Mouse (Mus musculus): ENCODE measurements around the gene Dedd2. TPM values are rescaled to one million over a fixed set of nuclear protein-coding genes. Genes with fewer than 3 reads are reported as not detected.

Dedd2 gene
- polyA plus RNA-seq, 1 experiment from 2014 or later = 7.3 TPM

GRCm38 (mm10) chr7:25214172-25214571 lies 6.2 kb downstream of the Dedd2 start:
- 96% methylated on average over 2 of the region's 2 CpGs for WGBS
- no peaks in the 10 kb centered on the region for H3K9me3 ChIP-seq (ENCODE audit: control insufficient read depth, low read length)
- ATAC-seq (ENCODE audit: low FRiP score) = no peak

GRCm38 (mm10) chr7:25213099-25213498 lies 7.3 kb downstream of the Dedd2 start:
- no peak overlapping the region for H3K9ac ChIP-seq (ENCODE audit: low read depth, low read length)
- no peak for ATAC-seq (ENCODE audit: low FRiP score)
- H3K4me2 ChIP-seq (replicated peaks; ENCODE audit: low read depth, low read length) = no peak overlapping the region
- H3K4me1 ChIP-seq (replicated peaks; ENCODE audit: control insufficient read depth, insufficient read depth, low read length) = no peaks in the 10 kb centered on the region
- WGBS = 81% methylated on average over 3 of the region's 3 CpGs
- no peaks in the 10 kb centered on the region for H3K9me3 ChIP-seq (ENCODE audit: control insufficient read depth, low read length)
- 0 out of 2 replicates have a peak, but pooled peaks cover 2% of the 10 kb centered on the region for H3K36me3 ChIP-seq (ENCODE audit: control insufficient read depth, insufficient read depth, low read length)
- H3K4me3 ChIP-seq (ENCODE audit: low read depth, low read length) = no peak overlapping the region
- H3K27ac ChIP-seq (ENCODE audit: low read depth, low read length) = no peak overlapping the region
- no peaks in the 10 kb centered on the region for H3K27me3 ChIP-seq (ENCODE audit: control insufficient read depth, insufficient read depth, low read length)
- DNase-seq (ENCODE audit: low spot score) = no peak

More at GRCm38 (mm10) chr7:25214172-25214571, 6.2 kb downstream of the Dedd2 start:
- Histone ChIP-seq H3K27me3 (ENCODE audit: control insufficient read depth, insufficient read depth, low read length) (no peaks in the 10 kb centered on the region), H3K4me3 (ENCODE audit: low read depth, low read length) (no peak overlapping the region), H3K27ac (ENCODE audit: low read depth, low read length) (no peak overlapping the region), H3K9ac (ENCODE audit: low read depth, low read length) (no peak overlapping the region), H3K4me1 (replicated peaks; ENCODE audit: control insufficient read depth, insufficient read depth, low read length) (no peaks in the 10 kb centered on the region), H3K36me3 (ENCODE audit: control insufficient read depth, insufficient read depth, low read length) (0 out of 2 replicates have a peak, but pooled peaks cover 2% of the 10 kb centered on the region), H3K4me2 (replicated peaks; ENCODE audit: low read depth, low read length) (no peak overlapping the region)
- DNase-seq (ENCODE audit: low spot score) = no peak

DNA sequence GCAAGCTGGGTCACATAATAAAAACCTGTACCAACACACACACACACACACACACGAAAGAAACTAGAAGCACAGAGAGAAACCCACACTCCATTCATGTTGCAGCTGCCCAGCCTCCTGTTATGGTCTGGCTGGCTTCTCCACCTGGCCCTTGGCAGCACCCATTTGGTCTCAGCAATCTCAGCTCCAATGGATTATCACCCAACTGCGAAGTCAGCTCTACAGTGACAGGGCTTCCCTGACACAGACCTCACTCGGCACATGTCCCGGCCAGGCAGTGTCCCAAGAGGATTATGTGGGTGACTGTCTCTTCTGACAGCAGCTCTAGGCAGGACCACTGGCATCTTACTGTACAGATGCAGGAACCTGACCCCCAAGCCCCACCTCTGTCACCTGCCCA lies 9.9 kb downstream of the Dedd2 start:
- Histone ChIP-seq H3K4me2 (replicated peaks; ENCODE audit: low read depth, low read length) (no peak overlapping the region), H3K36me3 (ENCODE audit: control insufficient read depth, insufficient read depth, low read length) (0 out of 2 replicates have a peak, but pooled peaks cover 2% of the 10 kb centered on the region), H3K27me3 (ENCODE audit: control insufficient read depth, insufficient read depth, low read length) (no peaks in the 10 kb centered on the region), H3K4me3 (ENCODE audit: low read depth, low read length) (no peak overlapping the region), H3K9me3 (ENCODE audit: control insufficient read depth, low read length) (no peaks in the 10 kb centered on the region), H3K4me1 (replicated peaks; ENCODE audit: control insufficient read depth, insufficient read depth, low read length) (no peaks in the 10 kb centered on the region), H3K9ac (ENCODE audit: low read depth, low read length) (no peak overlapping the region), H3K27ac (ENCODE audit: low read depth, low read length) (no peak overlapping the region)
- DNase-seq (ENCODE audit: low spot score) (no peak), ATAC-seq (ENCODE audit: low FRiP score) (no peak)
- WGBS = 88% methylated on average over 4 of the region's 4 CpGs

DNA sequence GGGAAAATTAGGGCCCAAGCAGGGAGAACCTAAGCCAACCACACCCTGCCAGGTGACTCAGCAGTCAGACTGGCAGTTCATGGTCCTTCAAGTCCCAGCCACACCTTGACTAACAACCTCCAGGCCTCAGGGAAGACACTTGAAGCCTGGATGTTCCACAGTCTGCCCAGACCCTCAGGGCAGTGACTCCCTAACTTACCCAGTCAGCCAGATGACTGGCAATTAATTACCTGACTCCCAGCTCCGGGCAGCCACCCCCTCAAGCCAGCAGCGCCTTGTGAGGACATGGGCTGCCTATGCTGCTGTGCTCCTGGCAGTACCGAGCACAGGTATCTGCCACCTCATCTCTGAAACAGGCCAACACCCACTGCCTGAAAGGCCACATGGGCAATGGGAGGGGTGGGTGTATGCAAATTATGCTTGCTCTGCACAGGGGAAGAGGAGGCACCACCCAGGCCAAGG lies 11.2 kb downstream of the Dedd2 start:
- no peak for ATAC-seq (ENCODE audit: low FRiP score)
- DNase-seq (ENCODE audit: low spot score) = no peak

GRCm38 (mm10) chr7:25206094-25206830 lies 14.2 kb downstream of the Dedd2 start:
- no peak for DNase-seq (ENCODE audit: low spot score)
- Histone ChIP-seq H3K9ac (ENCODE audit: low read depth, low read length) (no peak overlapping the region), H3K9me3 (ENCODE audit: control insufficient read depth, low read length) (no peaks in the 10 kb centered on the region), H3K4me2 (replicated peaks; ENCODE audit: low read depth, low read length) (no peak overlapping the region), H3K4me1 (replicated peaks; ENCODE audit: control insufficient read depth, insufficient read depth, low read length) (no peaks in the 10 kb centered on the region), H3K4me3 (ENCODE audit: low read depth, low read length) (no peak overlapping the region), H3K36me3 (ENCODE audit: control insufficient read depth, insufficient read depth, low read length) (0 out of 2 replicates have a peak, but pooled peaks cover 8% of the 10 kb centered on the region), H3K27ac (ENCODE audit: low read depth, low read length) (no peak overlapping the region), H3K27me3 (ENCODE audit: control insufficient read depth, insufficient read depth, low read length) (no peaks in the 10 kb centered on the region)
- no peak for ATAC-seq (ENCODE audit: low FRiP score)
- WGBS = 90% methylated on average over 16 of the region's 16 CpGs

More for the DNA sequence above, 11.2 kb downstream of the Dedd2 start:
- H3K27me3 ChIP-seq (ENCODE audit: control insufficient read depth, insufficient read depth, low read length) = no peaks in the 10 kb centered on the region
- H3K4me1 ChIP-seq (replicated peaks; ENCODE audit: control insufficient read depth, insufficient read depth, low read length) = no peaks in the 10 kb centered on the region
- WGBS = 84% methylated on average over 3 of the region's 3 CpGs
- no peak overlapping the region for H3K4me3 ChIP-seq (ENCODE audit: low read depth, low read length)
- H3K9me3 ChIP-seq (ENCODE audit: control insufficient read depth, low read length) = no peaks in the 10 kb centered on the region
- H3K27ac ChIP-seq (ENCODE audit: low read depth, low read length) = no peak overlapping the region
- H3K36me3 ChIP-seq (ENCODE audit: control insufficient read depth, insufficient read depth, low read length) = 0 out of 2 replicates have a peak, but pooled peaks cover 2% of the 10 kb centered on the region
- H3K4me2 ChIP-seq (replicated peaks; ENCODE audit: low read depth, low read length) = no peak overlapping the region
- no peak overlapping the region for H3K9ac ChIP-seq (ENCODE audit: low read depth, low read length)

DNA sequence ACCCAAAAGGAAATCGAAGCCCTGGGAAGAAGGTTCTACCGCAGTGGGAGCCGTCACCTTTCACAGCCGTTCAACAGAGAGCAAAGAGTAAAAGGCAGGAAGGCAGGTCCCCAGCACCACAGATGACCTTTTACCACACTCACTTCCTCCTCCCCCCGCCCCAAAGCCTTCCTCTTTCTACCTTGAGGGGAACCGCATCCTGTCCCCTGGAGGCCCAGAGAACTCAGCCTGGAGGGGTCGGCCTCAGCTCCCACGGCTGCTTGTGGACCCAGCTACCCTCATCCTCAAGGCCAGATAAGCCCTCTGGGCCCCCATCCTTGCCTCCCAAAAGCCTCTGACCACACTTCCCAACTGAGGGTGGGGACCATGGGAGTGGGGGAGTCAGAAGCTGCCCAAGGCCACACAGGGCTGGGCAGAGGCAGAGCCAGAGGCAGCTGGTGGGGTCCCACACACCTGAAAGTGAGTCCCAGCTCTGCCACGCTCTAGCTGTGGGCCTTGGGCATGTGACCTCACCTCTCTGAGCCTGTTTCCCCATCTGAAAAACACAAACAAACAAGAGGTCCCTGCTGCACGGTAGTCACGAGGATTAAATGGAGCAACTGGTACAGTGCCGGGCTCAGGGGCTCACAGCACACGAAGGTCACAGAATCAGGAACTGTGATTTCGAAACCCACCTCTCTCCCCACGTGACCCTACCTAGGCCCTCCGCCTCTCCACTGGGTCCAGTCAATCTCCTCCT lies 14.9 kb downstream of the Dedd2 start:
- no peak for ATAC-seq (ENCODE audit: low FRiP score)
- no peak for DNase-seq (ENCODE audit: low spot score)
- 0 out of 2 replicates have a peak, but pooled peaks cover 5% of the 10 kb centered on the region for H3K36me3 ChIP-seq (ENCODE audit: control insufficient read depth, insufficient read depth, low read length)

GRCm38 (mm10) chr7:25203624-25204023 lies 16.8 kb downstream of the Dedd2 start:
- ATAC-seq (ENCODE audit: low FRiP score) (no peak), DNase-seq (ENCODE audit: low spot score) (no peak)
- Histone ChIP-seq H3K4me1 (replicated peaks; ENCODE audit: control insufficient read depth, insufficient read depth, low read length) (no peaks in the 10 kb centered on the region), H3K27me3 (ENCODE audit: control insufficient read depth, insufficient read depth, low read length) (no peaks in the 10 kb centered on the region), H3K4me2 (replicated peaks; ENCODE audit: low read depth, low read length) (no peak overlapping the region), H3K27ac (ENCODE audit: low read depth, low read length) (no peak overlapping the region), H3K4me3 (ENCODE audit: low read depth, low read length) (no peak overlapping the region), H3K9ac (ENCODE audit: low read depth, low read length) (no peak overlapping the region), H3K9me3 (ENCODE audit: control insufficient read depth, low read length) (no peaks in the 10 kb centered on the region), H3K36me3 (ENCODE audit: control insufficient read depth, insufficient read depth, low read length) (0 out of 2 replicates have a peak, but pooled peaks cover 5% of the 10 kb centered on the region)
- 88% methylated on average over 19 of the region's 20 CpGs for WGBS

More for the DNA sequence above, 14.9 kb downstream of the Dedd2 start:
- Histone ChIP-seq H3K4me2 (replicated peaks; ENCODE audit: low read depth, low read length) (no peak overlapping the region), H3K4me1 (replicated peaks; ENCODE audit: control insufficient read depth, insufficient read depth, low read length) (no peaks in the 10 kb centered on the region), H3K9ac (ENCODE audit: low read depth, low read length) (no peak overlapping the region), H3K27ac (ENCODE audit: low read depth, low read length) (no peak overlapping the region), H3K27me3 (ENCODE audit: control insufficient read depth, insufficient read depth, low read length) (no peaks in the 10 kb centered on the region), H3K4me3 (ENCODE audit: low read depth, low read length) (no peak overlapping the region), H3K9me3 (ENCODE audit: control insufficient read depth, low read length) (no peaks in the 10 kb centered on the region)
- WGBS = 83% methylated on average over 16 of the region's 16 CpGs

GRCm38 (mm10) chr7:25197384-25198018 lies 22.9 kb downstream of the Dedd2 start:
- no peak for ATAC-seq (ENCODE audit: low FRiP score)
- H3K36me3 ChIP-seq (ENCODE audit: control insufficient read depth, insufficient read depth, low read length) = no peaks in the 10 kb centered on the region
- DNase-seq (ENCODE audit: low spot score) = no peak
- no peak overlapping the region for H3K27ac ChIP-seq (ENCODE audit: low read depth, low read length)
- no peak overlapping the region for H3K9ac ChIP-seq (ENCODE audit: low read depth, low read length)
- H3K4me2 ChIP-seq (replicated peaks; ENCODE audit: low read depth, low read length) = no peak overlapping the region
- 77% methylated on average over 10 of the region's 10 CpGs for whole genome bisulfite sequencing
- H3K9me3 ChIP-seq (ENCODE audit: control insufficient read depth, low read length) = no peaks in the 10 kb centered on the region
- H3K4me3 ChIP-seq (ENCODE audit: low read depth, low read length) = no peak overlapping the region
- no peaks in the 10 kb centered on the region for H3K27me3 ChIP-seq (ENCODE audit: control insufficient read depth, insufficient read depth, low read length)
- H3K4me1 ChIP-seq (replicated peaks; ENCODE audit: control insufficient read depth, insufficient read depth, low read length) = no peaks in the 10 kb centered on the region

All from hindbrain, embryonic 11.5 days (tissue).